Mouse (Mus musculus) liver, embryonic 14.5 days (tissue): ENCODE measurements around the gene Timm10. TPM values are rescaled to one million over a fixed set of nuclear protein-coding genes. Genes with fewer than 3 reads are reported as not detected.

ENCODE experiments used
- ATAC-seq: fragments of 200-750 bp; cut with Nextera tagmentation; 2 replicates; pipeline ENCODE4 v1.8.0; 2017; ENCODE audit warnings: moderate number of reproducible peaks, mild to moderate bottlenecking, moderate library complexity; ENCODE audit not compliant: insufficient read depth
- DNase-seq, 3 experiments: peaks; one replicate each; pipeline ENCODE4 v3.0.0-alpha.2; 2012 to 2013; ENCODE audit warnings: low read depth in 3 of 3, low spot score in 3 of 3
- H3K27ac ChIP-seq: fragments of 300-500 bp; sonication (generic); 2 replicates; pipeline ENCODE4 v1.5.1; 2014; ENCODE audit warnings: moderate library complexity, mild to moderate bottlenecking, control low read depth, inconsistent platforms
- H3K27me3 ChIP-seq: fragments of 300-500 bp; sonication (generic); 2 replicates; pipeline ENCODE4 v1.6.1; 2014; ENCODE audit warnings: mild to moderate bottlenecking, low read length, moderate library complexity; ENCODE audit not compliant: control insufficient read depth, insufficient read depth
- H3K36me3 ChIP-seq: fragments of 300-500 bp; sonication (generic); replicated peaks from 2 replicates; pipeline ENCODE4 v1.6.1; 2014; ENCODE audit warnings: low read depth; ENCODE audit not compliant: control insufficient read depth, insufficient read depth
- H3K4me1 ChIP-seq, 2 experiments: fragments of 200-500 bp in 1 of 2; fragments of 300-500 bp in 1 of 2; sonication (generic) in 1 of 2; replicated peaks; 2 replicates each; pipeline ENCODE4 v1.6.1; 2012 to 2014; ENCODE audit warnings: antibody characterized with exemption in 1 of 2, inconsistent platforms in 1 of 2, low read length in 1 of 2; ENCODE audit not compliant: control insufficient read depth in 2 of 2, insufficient read depth in 2 of 2
- H3K4me2 ChIP-seq: fragments of 300-500 bp; sonication (generic); 2 replicates; pipeline ENCODE4 v1.6.1; 2014; ENCODE audit warnings: low read depth, mild to moderate bottlenecking, control low read depth, moderate library complexity
- H3K4me3 ChIP-seq, 2 experiments: fragments of 200-500 bp in 1 of 2; fragments of 300-500 bp in 1 of 2; sonication (generic) in 1 of 2; 2 replicates each; pipeline ENCODE4 v1.5.1; 2012 to 2014; ENCODE audit warnings: low read depth in 2 of 2, low read length in 2 of 2, mild to moderate bottlenecking in 2 of 2, control low read depth in 1 of 2, inconsistent platforms in 1 of 2, moderate library complexity in 1 of 2; ENCODE audit not compliant: insufficient read depth in 1 of 2
- H3K9ac ChIP-seq: fragments of 300-500 bp; sonication (generic); replicated peaks from 2 replicates; pipeline ENCODE4 v1.6.1; 2014; ENCODE audit warnings: mild to moderate bottlenecking, control low read depth, moderate library complexity
- H3K9me3 ChIP-seq: fragments of 300-500 bp; sonication (generic); 2 replicates; pipeline ENCODE4 v1.6.1; 2016; ENCODE audit warnings: low read length, mixed read lengths; ENCODE audit not compliant: control insufficient read depth
- CTCF ChIP-seq: IDR thresholded peaks from 2 replicates; pipeline ENCODE4 v1.5.1; 2016; ENCODE audit warnings: antibody characterized with exemption, low read depth, control low read depth
- EP300 ChIP-seq: IDR thresholded peaks from 2 replicates; pipeline ENCODE4 v1.6.1; 2016; ENCODE audit warnings: antibody characterized with exemption, low read depth
- WGBS: fragments of 180-500 bp; shearing (Covaris S2); extraction: QIAGEN DNeasy Blood & Tissue Kit; methylation state at CpG from one replicate; pipeline ENCODE4 v1.1.7; 2014; ENCODE audit not compliant: insufficient replicate concordance; 5-methylcytosine and 5-hydroxymethylcytosine counted together
- polyA plus RNA-seq, 2 experiments: library from polyadenylated mRNA; depleted of rRNA in 1 of 2; stranded (reverse) in 1 of 2; unstranded in 1 of 2; fragments of >200 nt; fragmentation: Nextera tagmentation in 1 of 2; extraction: Ambion mirVana in 1 of 2; gene quantifications; 2 replicates each; pipeline versions ENCODE4 v1.2.1 to v1.2.3; 2012 to 2014

Timm10 gene
- polyA plus RNA-seq, 2 experiments = 41.5 to 46.6 TPM

GRCm38 (mm10) chr2:84788316-84788715 is 38.5 kb upstream of the Timm10 start:
- Histone ChIP-seq H3K4me1 (peaks cover 12 to 14% of the 10 kb centered on the region in 2 experiments), H3K4me3 (no peak overlapping the region), H3K36me3 (no peaks in the 10 kb centered on the region), H3K9ac (no peak overlapping the region), H3K9me3 (no peaks in the 10 kb centered on the region), H3K4me2 (no peak overlapping the region), H3K27ac (no peak overlapping the region), H3K27me3 (peaks cover 9% of the 10 kb centered on the region)
- WGBS = 40% methylated on average over 3 of the region's 3 CpGs
- DNase-seq (no peak), ATAC-seq (no peak)
- no peak for TF ChIP-seq CTCF
- no peak for TF ChIP-seq EP300

GRCm38 (mm10) chr2:84790418-84790817 is 36.4 kb upstream of the Timm10 start:
- 52% methylated on average over 9 of the region's 9 CpGs for WGBS

DNA sequence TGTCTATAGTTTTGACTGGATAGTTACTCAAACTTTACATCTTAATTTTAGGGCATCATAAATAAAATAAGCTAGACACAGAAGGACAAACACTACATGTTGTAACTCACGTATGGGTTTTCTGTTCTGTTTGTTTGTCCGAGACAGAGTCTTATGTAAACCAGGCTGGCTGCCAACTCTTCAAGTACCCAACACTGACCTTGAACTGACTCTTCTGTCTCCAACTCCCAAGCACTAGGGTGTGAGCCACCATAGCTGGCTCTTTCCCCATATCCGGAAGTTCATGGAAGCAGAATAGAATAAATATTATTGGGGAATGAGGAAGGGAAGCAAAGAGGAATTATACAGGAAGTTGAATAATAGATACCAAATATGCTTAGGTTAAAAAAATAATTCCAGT is 34.3 kb upstream of the Timm10 start:
- Histone ChIP-seq H3K4me2 (peak overlapping the region; percentile 1; the same call in 1 of the 2 replicates), H3K36me3 (no peaks in the 10 kb centered on the region), H3K27me3 (peaks cover 9% of the 10 kb centered on the region), H3K9me3 (no peaks in the 10 kb centered on the region), H3K4me3 (peak overlapping the region in 1 of 2 experiments; percentile 13; a peak in 1 of 4 replicates), H3K4me1 (peaks cover 23 to 24% of the 10 kb centered on the region in 2 experiments), H3K27ac (no peak overlapping the region), H3K9ac (no peak overlapping the region)
- 73% methylated on average over 3 of the region's 3 CpGs for WGBS
- ATAC-seq = no peak
- no peak for TF ChIP-seq EP300
- no peak for TF ChIP-seq CTCF
- DNase-seq = no peak

More at GRCm38 (mm10) chr2:84790418-84790817, 36.4 kb upstream of the Timm10 start:
- ATAC-seq = no peak
- H3K27me3 ChIP-seq = peaks cover 9% of the 10 kb centered on the region
- no peak overlapping the region for H3K9ac ChIP-seq
- peaks cover 20 to 22% of the 10 kb centered on the region in 2 experiments for H3K4me1 ChIP-seq
- H3K4me2 ChIP-seq = no peak overlapping the region
- no peak for DNase-seq
- H3K9me3 ChIP-seq = no peaks in the 10 kb centered on the region
- no peak overlapping the region for H3K4me3 ChIP-seq
- TF ChIP-seq CTCF (no peak), EP300 (no peak)
- no peaks in the 10 kb centered on the region for H3K36me3 ChIP-seq
- H3K27ac ChIP-seq = no peak overlapping the region

DNA sequence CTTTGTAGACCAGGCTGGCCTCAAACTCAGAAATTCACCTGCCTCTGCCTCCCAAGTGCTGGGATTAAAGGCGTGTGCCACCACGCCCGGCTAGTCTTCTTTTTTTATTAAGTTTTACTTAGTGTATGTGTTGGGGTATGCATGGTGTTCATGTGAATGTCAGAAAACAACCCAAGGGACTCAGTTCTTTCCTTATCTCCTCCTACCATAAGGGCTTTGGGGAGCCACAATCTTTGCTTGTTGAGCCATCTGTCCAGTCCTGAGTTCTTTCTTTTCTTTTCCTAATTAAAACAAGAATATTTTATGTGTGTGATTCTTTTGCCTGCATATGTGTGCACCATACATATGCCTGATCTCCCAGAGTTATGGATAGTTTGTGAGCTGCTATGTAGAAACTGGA is 33.6 kb upstream of the Timm10 start:
- peaks cover 28 to 30% of the 10 kb centered on the region in 2 experiments for H3K4me1 ChIP-seq
- DNase-seq = peak in 2 of 3 experiments; percentile 59
- peak; percentile 68 for ATAC-seq

DNA sequence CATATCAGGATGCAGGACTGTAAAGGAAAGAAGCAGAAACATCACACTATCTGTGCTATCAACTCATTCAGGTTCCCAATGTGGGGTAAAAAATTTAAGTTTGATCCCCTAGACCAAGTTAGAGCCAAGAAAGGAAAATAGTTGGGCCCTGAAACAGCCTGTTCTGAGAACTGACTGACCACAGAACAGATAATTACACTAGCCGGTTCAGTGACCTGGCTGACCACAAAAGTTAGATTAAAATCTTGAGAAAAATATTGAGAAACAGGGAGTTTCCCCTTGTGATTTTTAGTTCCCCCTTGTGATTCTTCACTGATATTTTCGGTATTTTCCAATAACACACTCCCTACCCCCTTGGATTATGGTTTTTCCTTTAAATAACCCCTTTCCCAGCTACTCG is 32.9 kb upstream of the Timm10 start:
- no peak overlapping the region for H3K4me3 ChIP-seq
- 50% methylated on average over 3 of the region's 3 CpGs for WGBS
- TF ChIP-seq CTCF = no peak
- no peak for TF ChIP-seq EP300
- DNase-seq (no peak), ATAC-seq (no peak)
- no peaks in the 10 kb centered on the region for H3K9me3 ChIP-seq
- H3K36me3 ChIP-seq = no peaks in the 10 kb centered on the region
- H3K27ac ChIP-seq = peak overlapping the region; percentile 70
- H3K4me1 ChIP-seq = peaks cover 23 to 26% of the 10 kb centered on the region in 2 experiments
- H3K27me3 ChIP-seq = peaks cover 2% of the 10 kb centered on the region; the same call in 1 of the 2 replicates
- H3K9ac ChIP-seq = no peak overlapping the region
- peak overlapping the region; percentile 41; the same call in 1 of the 2 replicates for H3K4me2 ChIP-seq

More for the DNA sequence above, 33.6 kb upstream of the Timm10 start:
- H3K27ac ChIP-seq = peak overlapping the region; percentile 70
- 41% methylated on average over 3 of the region's 3 CpGs for WGBS
- H3K9ac ChIP-seq = no peak overlapping the region; the same call in 1 of the 2 replicates
- H3K9me3 ChIP-seq = no peaks in the 10 kb centered on the region
- no peak overlapping the region for H3K4me3 ChIP-seq
- H3K27me3 ChIP-seq = peaks cover 3% of the 10 kb centered on the region
- H3K4me2 ChIP-seq = peak overlapping the region; percentile 41
- TF ChIP-seq EP300 (peak; percentile 81), CTCF (no peak)
- no peaks in the 10 kb centered on the region for H3K36me3 ChIP-seq
